Mouse (Mus musculus): ENCODE data around the gene Ablim2. TPM values are rescaled to one million over a fixed set of nuclear protein-coding genes. Genes with fewer than 3 reads are reported as not detected.

The Ablim2 gene
- polyA plus RNA-seq, 1 experiment = 19.6 TPM

- TF ChIP-seq CTCF (IDR thresholded peaks at IDR 0.05; ENCODE audit: borderline replicate concordance, extremely low read depth, insufficient read depth, insufficient read length) = no peak
- no peak for TF ChIP-seq POLR2A (IDR thresholded peaks at IDR 0.05; ENCODE audit: borderline replicate concordance, extremely low read depth, insufficient read depth, insufficient read length, poor library complexity, severe bottlenecking)
- DNase-seq (ENCODE audit: low read depth) = peak; percentile 57
These were observed 13.4 kb downstream of the Ablim2 start for GRCm38 (mm10) chr5:35770891-35771663.

- peak; percentile 58 for DNase-seq (ENCODE audit: low read depth)
These were observed 15.8 kb downstream of the Ablim2 start for GRCm38 (mm10) chr5:35773274-35774136.

DNA sequence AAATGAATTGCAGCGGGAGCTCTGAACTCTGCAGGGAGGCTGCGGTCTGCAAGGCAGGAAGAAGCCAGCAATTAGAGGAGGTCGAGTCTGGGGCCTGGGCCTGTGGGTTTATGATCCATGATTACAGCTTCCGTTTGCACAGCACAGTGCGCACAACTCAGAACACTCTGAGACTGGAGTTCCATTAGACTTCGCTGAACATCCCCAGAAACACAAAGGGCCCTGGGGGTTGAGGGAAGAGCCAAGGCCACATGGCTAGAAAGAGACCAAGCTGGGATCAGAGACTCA, 16.4 kb downstream of the Ablim2 start:
- peak; percentile 40 for DNase-seq (ENCODE audit: low read depth)

More at GRCm38 (mm10) chr5:35773274-35774136, 15.8 kb downstream of the Ablim2 start:
- TF ChIP-seq POLR2A (IDR thresholded peaks at IDR 0.05; ENCODE audit: borderline replicate concordance, extremely low read depth, insufficient read depth, insufficient read length, poor library complexity, severe bottlenecking) = no peak

GRCm38 (mm10) chr5:35781116-35781515, 23.4 kb downstream of the Ablim2 start:
- no peak for DNase-seq (ENCODE audit: low read depth)
- TF ChIP-seq POLR2A (IDR thresholded peaks at IDR 0.05; ENCODE audit: borderline replicate concordance, extremely low read depth, insufficient read depth, insufficient read length, poor library complexity, severe bottlenecking) (no peak), CTCF (IDR thresholded peaks at IDR 0.05; ENCODE audit: borderline replicate concordance, extremely low read depth, insufficient read depth, insufficient read length) (no peak)

More for the DNA sequence above, 16.4 kb downstream of the Ablim2 start:
- TF ChIP-seq CTCF (IDR thresholded peaks at IDR 0.05; ENCODE audit: borderline replicate concordance, extremely low read depth, insufficient read depth, insufficient read length) (no peak), POLR2A (IDR thresholded peaks at IDR 0.05; ENCODE audit: borderline replicate concordance, extremely low read depth, insufficient read depth, insufficient read length, poor library complexity, severe bottlenecking) (no peak)

DNA sequence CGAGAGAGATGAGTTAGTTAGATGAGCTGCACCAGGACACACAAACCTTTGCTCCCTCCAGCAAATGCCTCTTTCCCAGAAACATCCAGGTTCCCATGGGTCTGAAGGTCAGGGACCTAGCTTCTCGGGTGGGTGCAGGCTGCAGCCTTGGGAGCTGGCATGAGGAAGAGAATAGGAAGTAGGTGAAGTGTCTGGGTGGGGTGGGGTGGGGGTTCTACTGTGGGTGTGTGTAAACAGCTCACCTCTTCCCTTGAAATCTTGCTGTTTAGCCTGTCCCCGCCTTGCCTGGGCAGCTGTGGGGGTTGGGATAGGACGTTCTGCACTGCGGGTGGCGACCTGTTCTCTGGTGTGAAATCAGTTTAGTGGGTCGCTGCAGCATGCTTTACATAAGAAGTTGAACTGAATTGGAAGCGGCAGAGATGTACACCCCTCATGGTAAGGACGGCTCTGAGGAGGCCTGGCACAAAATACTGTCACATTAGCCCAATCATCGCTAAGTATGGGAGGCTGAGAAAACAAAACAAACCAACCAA, 25.0 kb downstream of the Ablim2 start:
- DNase-seq (ENCODE audit: low read depth) = no peak
- TF ChIP-seq CTCF (IDR thresholded peaks at IDR 0.05; ENCODE audit: borderline replicate concordance, extremely low read depth, insufficient read depth, insufficient read length) = no peak
- TF ChIP-seq POLR2A (IDR thresholded peaks at IDR 0.05; ENCODE audit: borderline replicate concordance, extremely low read depth, insufficient read depth, insufficient read length, poor library complexity, severe bottlenecking) = no peak

GRCm38 (mm10) chr5:35785853-35786252, 28.2 kb downstream of the Ablim2 start:
- TF ChIP-seq CTCF (IDR thresholded peaks at IDR 0.05; ENCODE audit: borderline replicate concordance, extremely low read depth, insufficient read depth, insufficient read length) (no peak), POLR2A (IDR thresholded peaks at IDR 0.05; ENCODE audit: borderline replicate concordance, extremely low read depth, insufficient read depth, insufficient read length, poor library complexity, severe bottlenecking) (no peak)
- no peak for DNase-seq (ENCODE audit: low read depth)

DNA sequence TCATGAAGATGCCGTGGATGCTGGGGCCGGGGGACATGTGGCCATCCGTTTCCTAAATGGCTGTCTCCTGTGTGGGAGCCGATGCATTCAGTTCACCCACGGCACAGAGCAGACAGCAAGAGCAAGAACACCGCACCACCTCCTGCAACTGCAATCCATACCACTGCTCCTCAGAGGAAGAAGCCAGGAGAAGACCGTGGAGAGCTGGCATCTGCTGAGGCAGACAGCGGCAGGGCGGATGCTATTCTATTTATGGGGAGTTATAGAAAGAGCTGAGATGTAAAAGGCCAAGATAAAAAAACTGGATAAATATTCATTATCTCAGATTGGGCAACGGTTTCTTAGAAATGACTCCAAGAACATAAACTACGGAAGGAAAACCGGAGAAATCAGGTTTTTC, 30.2 kb downstream of the Ablim2 start:
- DNase-seq (ENCODE audit: low read depth) = no peak
- TF ChIP-seq POLR2A (IDR thresholded peaks at IDR 0.05; ENCODE audit: borderline replicate concordance, extremely low read depth, insufficient read depth, insufficient read length, poor library complexity, severe bottlenecking) = no peak
- no peak for TF ChIP-seq CTCF (IDR thresholded peaks at IDR 0.05; ENCODE audit: borderline replicate concordance, extremely low read depth, insufficient read depth, insufficient read length)

DNA sequence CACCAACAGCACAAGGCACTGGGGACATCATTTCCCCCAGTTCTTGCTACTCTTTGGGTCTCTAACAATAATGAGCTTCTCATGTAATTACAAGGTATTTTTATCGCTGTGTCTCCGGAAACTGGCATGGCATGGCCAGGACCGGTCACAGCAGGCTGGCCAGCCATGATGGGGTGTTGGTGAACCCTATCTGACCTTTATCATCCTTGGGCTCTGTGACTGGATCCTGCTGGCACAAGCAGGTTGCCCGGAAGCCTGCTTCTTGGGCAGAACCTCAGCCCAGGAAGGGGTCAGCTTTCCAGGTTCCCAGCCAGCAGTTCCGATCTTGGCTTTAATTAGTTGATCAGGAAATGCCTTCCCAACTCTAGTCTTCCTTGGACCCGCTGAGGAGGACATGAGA, 31.0 kb downstream of the Ablim2 start:
- TF ChIP-seq POLR2A (IDR thresholded peaks at IDR 0.05; ENCODE audit: borderline replicate concordance, extremely low read depth, insufficient read depth, insufficient read length, poor library complexity, severe bottlenecking) (no peak), CTCF (IDR thresholded peaks at IDR 0.05; ENCODE audit: borderline replicate concordance, extremely low read depth, insufficient read depth, insufficient read length) (no peak)
- no peak for DNase-seq (ENCODE audit: low read depth)

GRCm38 (mm10) chr5:35789697-35790096, 32.0 kb downstream of the Ablim2 start:
- TF ChIP-seq CTCF (IDR thresholded peaks at IDR 0.05; ENCODE audit: borderline replicate concordance, extremely low read depth, insufficient read depth, insufficient read length) (no peak), POLR2A (IDR thresholded peaks at IDR 0.05; ENCODE audit: borderline replicate concordance, extremely low read depth, insufficient read depth, insufficient read length, poor library complexity, severe bottlenecking) (no peak)
- DNase-seq (ENCODE audit: low read depth) = no peak

DNA sequence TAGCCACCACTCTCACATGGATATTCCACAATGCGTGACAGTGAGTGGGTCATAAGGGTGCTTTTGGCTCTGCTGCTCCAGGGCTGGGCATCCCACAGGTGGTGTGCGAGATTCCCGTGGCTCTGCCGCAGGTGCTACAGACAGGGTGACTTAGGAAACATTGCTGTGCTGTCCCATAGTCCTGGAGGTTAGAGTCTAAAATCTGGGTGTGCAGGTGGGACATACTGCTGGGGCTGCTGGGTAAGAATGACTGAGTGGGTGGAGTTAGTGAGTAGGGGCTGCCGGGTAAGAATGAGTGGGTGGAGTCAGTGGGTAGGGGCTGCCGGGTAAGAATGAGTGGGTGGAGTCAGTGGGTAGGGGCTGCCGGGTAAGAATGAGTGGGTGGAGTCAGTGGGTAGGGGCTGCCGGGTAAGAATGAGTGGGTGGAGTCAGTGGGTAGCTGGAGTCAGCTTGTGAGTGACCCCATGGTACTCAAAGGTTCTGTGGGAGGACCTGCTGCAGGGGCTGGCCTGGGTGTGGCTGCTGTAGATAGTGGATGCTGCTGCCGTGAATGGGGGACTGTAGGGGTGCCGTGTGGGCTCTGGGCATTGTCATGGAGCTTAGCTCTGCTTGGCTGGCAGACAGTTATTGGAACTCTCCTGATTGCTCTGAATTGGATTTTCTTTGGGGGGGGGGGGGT, 32.8 kb downstream of the Ablim2 start:
- no peak for TF ChIP-seq POLR2A (IDR thresholded peaks at IDR 0.05; ENCODE audit: borderline replicate concordance, extremely low read depth, insufficient read depth, insufficient read length, poor library complexity, severe bottlenecking)
- no peak for TF ChIP-seq CTCF (IDR thresholded peaks at IDR 0.05; ENCODE audit: borderline replicate concordance, extremely low read depth, insufficient read depth, insufficient read length)
- no peak for DNase-seq (ENCODE audit: low read depth)

GRCm38 (mm10) chr5:35793971-35794370, 36.3 kb downstream of the Ablim2 start:
- DNase-seq (ENCODE audit: low read depth) = no peak
- TF ChIP-seq POLR2A (IDR thresholded peaks at IDR 0.05; ENCODE audit: borderline replicate concordance, extremely low read depth, insufficient read depth, insufficient read length, poor library complexity, severe bottlenecking) = no peak
- no peak for TF ChIP-seq CTCF (IDR thresholded peaks at IDR 0.05; ENCODE audit: borderline replicate concordance, extremely low read depth, insufficient read depth, insufficient read length)

All from brain, embryonic 14.5 days (tissue).